Mouse (Mus musculus) ES-Bruce4 (cell line): ENCODE measurements around the gene Arrb1. TPM values are rescaled to one million over a fixed set of nuclear protein-coding genes. Genes with fewer than 3 reads are reported as not detected.

Source experiments
- H3K27ac ChIP-seq: 2 replicates; pipeline ENCODE4 v1.5.1; 2012; ENCODE audit warnings: low read length, inconsistent platforms; ENCODE audit not compliant: insufficient read depth
- H3K27me3 ChIP-seq: 2 replicates; pipeline ENCODE4 v1.6.1; 2012; ENCODE audit warnings: mild to moderate bottlenecking, low read length, inconsistent platforms; ENCODE audit not compliant: control insufficient read depth, poor library complexity, insufficient read depth, severe bottlenecking
- H3K36me3 ChIP-seq: 2 replicates; pipeline ENCODE4 v1.6.1; 2012; ENCODE audit warnings: inconsistent platforms, mild to moderate bottlenecking, low read length, moderate library complexity; ENCODE audit not compliant: control insufficient read depth, poor library complexity, insufficient read depth, severe bottlenecking
- H3K4me1 ChIP-seq: one replicate; pipeline ENCODE4 v1.8.1; 2011; ENCODE audit warnings: low read length; ENCODE audit not compliant: control insufficient read depth, insufficient read depth
- H3K4me3 ChIP-seq: 2 replicates; pipeline ENCODE4 v1.5.1; 2011; ENCODE audit warnings: low read depth, mild to moderate bottlenecking, low read length
- H3K9ac ChIP-seq: 2 replicates; pipeline ENCODE4 v1.6.1; 2012; ENCODE audit warnings: low read depth, mild to moderate bottlenecking, inconsistent platforms; ENCODE audit not compliant: poor library complexity, severe bottlenecking
- H3K9me3 ChIP-seq: replicated peaks from 2 replicates; pipeline ENCODE4 v1.6.1; 2012; ENCODE audit warnings: mild to moderate bottlenecking, low read length, inconsistent platforms; ENCODE audit not compliant: control insufficient read depth, poor library complexity, insufficient read depth, severe bottlenecking
- CTCF ChIP-seq: IDR thresholded peaks from one replicate; pipeline ENCODE4 v1.8.1; 2011; ENCODE audit warnings: low read depth, low read length
- EP300 ChIP-seq: IDR thresholded peaks from 2 replicates; pipeline ENCODE4 v1.6.1; 2011; ENCODE audit warnings: low read depth, low read length; ENCODE audit not compliant: insufficient read depth
- POLR2A ChIP-seq: IDR thresholded peaks from one replicate; pipeline ENCODE4 v1.8.1; 2011; ENCODE audit warnings: low read length; ENCODE audit not compliant: insufficient read depth
- polyA plus RNA-seq: library from polyadenylated mRNA; stranded (reverse); fragments of >200 nt; gene quantifications from 2 replicates; pipeline ENCODE4 v1.2.4, GENCODE M21; 2011; ENCODE audit warnings: low read depth; ENCODE audit not compliant: missing spikeins, insufficient read depth, insufficient read length

The Arrb1 gene
- polyA plus RNA-seq, 1 experiment: 31.7 TPM

- Histone ChIP-seq H3K4me3 (no peak overlapping the region), H3K27me3 (no peaks in the 10 kb centered on the region), H3K4me1 (peaks cover 1% of the 10 kb centered on the region), H3K9ac (no peak overlapping the region), H3K36me3 (no peaks in the 10 kb centered on the region), H3K27ac (no peak overlapping the region), H3K9me3 (no peaks in the 10 kb centered on the region)
- TF ChIP-seq EP300: no peak
- no peak for TF ChIP-seq POLR2A
- no peak for TF ChIP-seq CTCF
Measured at GRCm38 (mm10) chr7:99523121-99523520, 12.1 kb upstream of the Arrb1 start.

- Histone ChIP-seq H3K36me3 (no peaks in the 10 kb centered on the region), H3K4me1 (peaks cover 1% of the 10 kb centered on the region), H3K9me3 (no peaks in the 10 kb centered on the region), H3K4me3 (no peak overlapping the region), H3K27ac (no peak overlapping the region), H3K9ac (no peak overlapping the region), H3K27me3 (no peaks in the 10 kb centered on the region)
- TF ChIP-seq POLR2A: no peak
- TF ChIP-seq EP300: no peak
- TF ChIP-seq CTCF: no peak
Measured at GRCm38 (mm10) chr7:99523837-99524236, 11.4 kb upstream of the Arrb1 start.

- Histone ChIP-seq H3K4me1 (no peaks in the 10 kb centered on the region), H3K9ac (no peak overlapping the region), H3K27me3 (no peaks in the 10 kb centered on the region), H3K36me3 (no peaks in the 10 kb centered on the region), H3K9me3 (no peaks in the 10 kb centered on the region), H3K4me3 (no peak overlapping the region), H3K27ac (no peak overlapping the region)
- TF ChIP-seq POLR2A (no peak), CTCF (no peak), EP300 (no peak)
Measured at GRCm38 (mm10) chr7:99528547-99528946, 6.7 kb upstream of the Arrb1 start.

- no peak overlapping the region for H3K9ac ChIP-seq
- no peaks in the 10 kb centered on the region for H3K9me3 ChIP-seq
- no peak for TF ChIP-seq EP300
- no peak for TF ChIP-seq CTCF
- TF ChIP-seq POLR2A: no peak
- no peak overlapping the region for H3K27ac ChIP-seq
- no peak overlapping the region for H3K4me3 ChIP-seq
- no peaks in the 10 kb centered on the region for H3K27me3 ChIP-seq
- no peaks in the 10 kb centered on the region for H3K36me3 ChIP-seq
- H3K4me1 ChIP-seq: no peaks in the 10 kb centered on the region
Measured at GRCm38 (mm10) chr7:99529410-99529809, 5.9 kb upstream of the Arrb1 start.

- Histone ChIP-seq H3K36me3 (no peaks in the 10 kb centered on the region), H3K9me3 (no peaks in the 10 kb centered on the region), H3K27me3 (no peaks in the 10 kb centered on the region), H3K4me1 (peaks cover 4% of the 10 kb centered on the region), H3K27ac (no peak overlapping the region), H3K9ac (no peak overlapping the region), H3K4me3 (no peak overlapping the region)
- no peak for TF ChIP-seq CTCF
- no peak for TF ChIP-seq POLR2A
- no peak for TF ChIP-seq EP300
Measured at GRCm38 (mm10) chr7:99531408-99531970, 3.8 kb upstream of the Arrb1 start.

- Histone ChIP-seq H3K36me3 (no peaks in the 10 kb centered on the region), H3K9me3 (no peaks in the 10 kb centered on the region), H3K4me1 (peaks cover 6% of the 10 kb centered on the region), H3K27ac (no peak overlapping the region), H3K27me3 (no peaks in the 10 kb centered on the region), H3K4me3 (no peak overlapping the region), H3K9ac (no peak overlapping the region)
- no peak for TF ChIP-seq CTCF
- no peak for TF ChIP-seq POLR2A
- TF ChIP-seq EP300: no peak
Measured at GRCm38 (mm10) chr7:99532526-99532925, 2.7 kb upstream of the Arrb1 start.

GRCm38 (mm10) chr7:99533600-99533999, 1.7 kb upstream of the Arrb1 start:
- H3K27me3 ChIP-seq: no peaks in the 10 kb centered on the region
- H3K4me1 ChIP-seq: peaks cover 8% of the 10 kb centered on the region
- TF ChIP-seq POLR2A (no peak), CTCF (no peak), EP300 (no peak)
- H3K4me3 ChIP-seq: no peak overlapping the region
- no peaks in the 10 kb centered on the region for H3K36me3 ChIP-seq
- H3K9me3 ChIP-seq: no peaks in the 10 kb centered on the region
- H3K27ac ChIP-seq: no peak overlapping the region
- no peak overlapping the region for H3K9ac ChIP-seq
